Mouse (Mus musculus): Measurements from ENCODE around the gene Iqsec1. TPM values are rescaled to one million over a fixed set of nuclear protein-coding genes. Genes with fewer than 3 reads are reported as not detected.

Gene Iqsec1
- polyA plus RNA-seq, 1 experiment from 2014 or later: 16.9 TPM

DNA sequence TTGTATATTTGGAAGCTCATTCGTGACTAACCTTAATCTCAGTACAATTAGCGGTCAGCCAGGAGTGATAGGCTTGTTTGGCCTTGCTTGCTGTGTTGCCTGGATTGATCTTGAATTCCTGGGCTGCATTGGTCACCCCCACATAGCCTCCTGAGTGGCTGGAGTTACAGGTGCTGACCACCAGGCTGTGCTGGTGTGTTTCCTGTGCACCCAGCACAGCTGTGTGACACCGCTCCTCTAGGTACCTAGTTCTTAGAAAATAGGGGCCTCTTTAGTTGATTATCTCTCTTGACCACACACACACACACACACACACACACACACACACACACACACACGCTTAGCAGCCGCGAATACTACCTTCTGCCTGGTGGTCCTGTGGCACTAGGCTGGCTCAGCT lies 380.3 kb downstream of the Iqsec1 start:
- WGBS: 56% methylated on average over 6 of the region's 6 CpGs
- H3K4me1 ChIP-seq (replicated peaks): peaks cover 13% of the 10 kb centered on the region
- H3K27ac ChIP-seq: no peak overlapping the region
- H3K9ac ChIP-seq (replicated peaks): no peak overlapping the region
- H3K4me3 ChIP-seq (replicated peaks): no peak overlapping the region
- no peaks in the 10 kb centered on the region for H3K9me3 ChIP-seq
- no peaks in the 10 kb centered on the region for H3K36me3 ChIP-seq
- no peak for ATAC-seq
- H3K4me2 ChIP-seq (replicated peaks): no peak overlapping the region
- H3K27me3 ChIP-seq: peaks cover 8% of the 10 kb centered on the region

DNA sequence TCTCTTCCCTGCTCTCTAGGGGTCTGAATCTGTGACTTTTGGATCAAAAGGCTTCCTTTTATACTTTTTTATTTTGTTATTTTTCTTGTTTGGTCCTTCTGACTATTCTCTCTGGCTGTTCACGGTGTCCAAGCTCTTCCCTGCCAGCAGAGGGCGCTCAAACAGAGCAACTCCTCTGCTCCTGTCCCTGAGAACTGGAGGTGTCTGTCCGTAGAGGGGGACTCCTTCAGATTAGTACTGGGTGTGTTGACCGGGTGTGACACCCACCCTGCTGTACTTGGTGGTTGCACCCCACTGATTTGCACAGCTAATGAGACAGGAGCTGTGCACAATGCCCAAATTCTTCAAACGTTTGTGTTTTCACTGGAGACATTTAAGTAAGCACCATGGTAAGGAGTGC lies 381.3 kb downstream of the Iqsec1 start:
- Histone ChIP-seq H3K4me1 (replicated peaks) (peaks cover 13% of the 10 kb centered on the region), H3K4me3 (replicated peaks) (no peak overlapping the region), H3K4me2 (replicated peaks) (no peak overlapping the region), H3K36me3 (no peaks in the 10 kb centered on the region), H3K27ac (no peak overlapping the region), H3K27me3 (peaks cover 13% of the 10 kb centered on the region), H3K9ac (replicated peaks) (no peak overlapping the region), H3K9me3 (no peaks in the 10 kb centered on the region)
- WGBS: 15% methylated on average over 5 of the region's 5 CpGs
- no peak for ATAC-seq

DNA sequence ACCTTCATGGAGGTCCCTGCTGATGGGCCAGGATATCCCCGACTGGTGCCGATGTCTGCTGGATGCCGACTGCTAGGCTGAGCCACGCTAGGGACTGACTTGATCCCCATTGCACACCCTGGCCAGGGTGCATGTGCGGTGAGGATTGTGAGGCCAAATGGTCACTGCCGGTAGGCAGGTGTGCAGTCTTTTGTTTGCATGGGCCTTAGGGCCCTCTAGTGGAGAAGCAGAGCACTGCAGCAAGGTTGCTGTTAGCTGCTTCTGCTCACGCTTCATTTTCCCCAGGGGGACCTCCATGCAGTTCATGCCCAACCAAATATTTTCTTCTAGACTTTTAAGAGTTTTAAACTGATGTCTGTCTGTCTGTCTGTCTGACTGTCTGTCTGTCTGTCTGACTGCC lies 381.9 kb downstream of the Iqsec1 start:
- Histone ChIP-seq H3K27ac (no peak overlapping the region), H3K9ac (replicated peaks) (no peak overlapping the region), H3K4me1 (replicated peaks) (peaks cover 13% of the 10 kb centered on the region), H3K36me3 (no peaks in the 10 kb centered on the region), H3K9me3 (no peaks in the 10 kb centered on the region), H3K27me3 (peaks cover 17% of the 10 kb centered on the region), H3K4me2 (replicated peaks) (no peak overlapping the region), H3K4me3 (replicated peaks) (no peak overlapping the region)
- 28% methylated on average over 7 of the region's 7 CpGs for WGBS
- ATAC-seq: no peak

Small RNA genes lying within 50 kb of the gene (microRNA-seq; reads per million reads assigned to microRNA genes)
- not detected for gene Gm24816

Other genes starting within 250 kb of the Iqsec1 start
- gene Nup210, start 128.1 kb upstream of the Iqsec1 start, polyA plus RNA-seq (2015; fragmentation: Nextera tagmentation; extraction: Ambion mirVana): 17.3 and 18.8 TPM in 2 replicates
- 28.8 and 32.1 TPM in 2 replicates for gene Hdac11, start 168.0 kb upstream of the Iqsec1 start, polyA plus RNA-seq (2015; fragmentation: Nextera tagmentation; extraction: Ambion mirVana)
- 10.8 and 11.1 TPM in 2 replicates for gene Fbln2, start 223.8 kb upstream of the Iqsec1 start, polyA plus RNA-seq (2015; fragmentation: Nextera tagmentation; extraction: Ambion mirVana)

All from midbrain, embryonic 13.5 days (tissue).